Mouse (Mus musculus) erythroid progenitor cell, adult 5-6 weeks (primary cell): Measurements from ENCODE around the gene Pgm5. TPM values are rescaled to one million over a fixed set of nuclear protein-coding genes. Genes with fewer than 3 reads are reported as not detected.
A peak's percentile ranks its signal among the peaks of the same experiment; 100 is the strongest.

ENCODE experiments used
- ATAC-seq: replicated peaks from 2 replicates; pipeline ENCODE4 v1.8.0; 2016; ENCODE audit warnings: moderate number of reproducible peaks, mild to moderate bottlenecking, moderate TSS enrichment, inconsistent platforms; ENCODE audit not compliant: poor library complexity, low FRiP score, severe bottlenecking
- total RNA-seq, 2 experiments: library from RNA; stranded (forward) in 1 of 2; stranded (reverse) in 1 of 2; fragments of 150-400 nt in 1 of 2; fragments of 186-747, 209-891 nt in 1 of 2; gene quantifications; 2 replicates each; pipeline versions ENCODE4 v1.2.3 to v1.2.4; 2015 to 2017; ENCODE audit warnings: low replicate concordance in 2 of 2

Pgm5 gene
- total RNA-seq (2015; ENCODE audit: low replicate concordance) (not detected in 2 replicates), total RNA-seq (2017; ENCODE audit: low replicate concordance) (not detected in 2 replicates)

- no peak for ATAC-seq
These were observed at the start of gene Pgm5 for GRCm38 (mm10) chr19:24861612-24862451. Pgm5 (minus strand) TSS chr19:24861855.

GRCm38 (mm10) chr19:24908385-24909155 is 46.9 kb upstream of the Pgm5 start:
- no peak for ATAC-seq

- no peak for ATAC-seq
These were observed 46.0 kb upstream of the Pgm5 start for GRCm38 (mm10) chr19:24907655-24908054.

DNA sequence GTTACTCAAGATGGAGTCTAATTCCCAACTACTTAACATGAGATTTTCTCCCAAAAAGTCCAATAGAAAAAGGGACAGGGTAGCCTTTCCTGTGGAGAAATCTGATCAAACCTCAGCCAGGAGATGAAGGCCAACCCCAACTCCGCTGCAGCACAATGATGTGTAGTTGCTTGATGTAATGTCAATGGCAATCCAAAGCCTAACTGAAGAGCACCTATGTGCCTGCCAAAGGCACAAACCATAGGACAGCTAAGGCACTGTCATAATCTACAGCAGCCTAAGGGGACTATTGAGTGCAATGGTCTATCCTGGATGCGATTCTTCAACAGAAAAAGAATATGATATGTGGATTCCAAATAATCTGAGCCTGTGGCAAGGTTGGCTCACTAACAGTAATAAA is 41.2 kb upstream of the Pgm5 start:
- ATAC-seq: no peak

DNA sequence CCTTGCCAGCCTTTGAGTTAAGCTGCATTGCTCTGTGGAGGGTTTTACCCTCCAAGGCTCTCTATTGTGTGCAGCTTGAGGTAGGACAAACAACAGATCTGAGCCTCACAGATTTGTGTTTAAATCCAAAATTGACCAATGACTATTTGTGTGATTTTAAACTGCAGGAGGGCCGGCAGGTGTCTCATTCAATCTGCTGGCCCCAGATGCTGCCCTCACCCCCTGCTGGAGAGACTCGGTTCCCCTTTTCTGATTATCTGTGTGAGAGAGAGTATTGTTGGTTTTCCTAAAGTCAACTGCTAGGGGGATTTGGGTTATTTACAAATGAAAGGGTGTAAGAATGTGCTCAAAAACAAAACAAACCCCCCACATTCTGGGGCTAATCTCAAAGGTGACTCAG is 40.6 kb upstream of the Pgm5 start:
- no peak for ATAC-seq

DNA sequence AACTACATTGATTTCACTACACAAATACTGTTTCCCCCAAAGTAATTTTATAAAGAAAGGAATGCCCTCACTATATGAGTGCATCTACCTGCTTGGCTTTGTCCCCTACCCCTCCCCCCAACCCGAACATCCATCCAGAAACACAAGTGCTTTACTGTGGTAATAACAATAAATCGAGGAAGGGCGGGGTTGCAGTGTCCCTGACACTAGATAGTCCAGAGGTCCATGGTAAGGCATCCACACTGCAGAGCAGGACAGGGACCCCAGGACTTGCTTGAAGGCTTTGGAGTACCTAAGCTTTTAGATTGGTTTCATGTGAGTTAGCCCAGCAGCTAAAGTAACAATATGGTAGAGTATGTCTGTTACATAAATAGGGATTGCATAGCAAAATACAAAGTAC is 40.0 kb upstream of the Pgm5 start:
- no peak for ATAC-seq

GRCm38 (mm10) chr19:24900581-24901220 is 39.0 kb upstream of the Pgm5 start, which contains the start of gene Foxd4:
Foxd4 (minus strand) TSS chr19:24901197.
- no peak for ATAC-seq

DNA sequence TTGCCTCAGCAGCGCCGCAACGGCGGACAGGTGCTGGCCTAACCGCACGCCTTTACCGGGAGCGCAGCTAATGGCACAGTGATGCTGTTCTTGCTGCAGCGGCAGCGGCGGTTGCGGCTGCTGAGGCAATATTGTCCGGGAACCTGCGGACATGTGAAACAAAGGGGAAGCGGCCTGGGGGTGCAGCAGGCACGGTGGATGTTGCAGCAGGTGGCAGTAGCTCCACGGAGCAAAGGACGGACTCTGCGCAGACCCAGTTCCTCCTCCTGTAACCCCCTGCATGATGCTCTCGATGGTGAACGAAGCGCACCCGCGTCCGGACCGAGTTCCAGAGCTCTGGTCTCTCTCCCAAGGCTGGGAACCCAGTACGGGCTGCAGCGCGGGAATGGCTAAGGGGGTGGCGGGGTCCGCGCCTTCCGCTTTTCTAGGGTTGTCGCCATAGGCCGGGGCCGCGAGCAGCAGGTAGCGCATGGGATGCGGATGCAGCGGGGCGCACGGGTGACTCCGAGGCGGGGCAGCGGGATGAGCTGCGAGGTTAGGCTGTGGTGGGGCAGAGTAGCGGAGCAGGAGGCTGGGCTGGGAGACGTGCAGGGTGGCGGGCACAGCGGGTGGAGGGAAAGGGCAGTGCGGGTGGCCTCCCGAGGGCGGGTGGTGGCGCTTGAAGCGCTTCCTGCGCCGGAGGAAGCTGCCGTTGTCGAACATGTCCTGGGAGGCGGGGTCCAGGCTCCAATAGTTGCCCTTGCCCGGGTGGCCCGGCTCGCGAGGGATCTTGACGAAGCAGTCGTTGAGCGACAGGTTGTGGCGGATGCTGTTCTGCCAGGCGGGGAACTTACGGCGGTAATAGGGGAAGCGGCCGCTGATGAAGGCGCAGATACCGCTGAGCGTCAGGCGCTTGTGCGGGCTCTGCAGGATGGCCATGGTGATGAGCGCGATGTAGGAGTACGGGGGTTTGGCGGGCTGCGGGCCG is 38.2 kb upstream of the Pgm5 start:
- no peak for ATAC-seq

- no peak for ATAC-seq
These were observed 37.3 kb upstream of the Pgm5 start for GRCm38 (mm10) chr19:24898737-24899577.

DNA sequence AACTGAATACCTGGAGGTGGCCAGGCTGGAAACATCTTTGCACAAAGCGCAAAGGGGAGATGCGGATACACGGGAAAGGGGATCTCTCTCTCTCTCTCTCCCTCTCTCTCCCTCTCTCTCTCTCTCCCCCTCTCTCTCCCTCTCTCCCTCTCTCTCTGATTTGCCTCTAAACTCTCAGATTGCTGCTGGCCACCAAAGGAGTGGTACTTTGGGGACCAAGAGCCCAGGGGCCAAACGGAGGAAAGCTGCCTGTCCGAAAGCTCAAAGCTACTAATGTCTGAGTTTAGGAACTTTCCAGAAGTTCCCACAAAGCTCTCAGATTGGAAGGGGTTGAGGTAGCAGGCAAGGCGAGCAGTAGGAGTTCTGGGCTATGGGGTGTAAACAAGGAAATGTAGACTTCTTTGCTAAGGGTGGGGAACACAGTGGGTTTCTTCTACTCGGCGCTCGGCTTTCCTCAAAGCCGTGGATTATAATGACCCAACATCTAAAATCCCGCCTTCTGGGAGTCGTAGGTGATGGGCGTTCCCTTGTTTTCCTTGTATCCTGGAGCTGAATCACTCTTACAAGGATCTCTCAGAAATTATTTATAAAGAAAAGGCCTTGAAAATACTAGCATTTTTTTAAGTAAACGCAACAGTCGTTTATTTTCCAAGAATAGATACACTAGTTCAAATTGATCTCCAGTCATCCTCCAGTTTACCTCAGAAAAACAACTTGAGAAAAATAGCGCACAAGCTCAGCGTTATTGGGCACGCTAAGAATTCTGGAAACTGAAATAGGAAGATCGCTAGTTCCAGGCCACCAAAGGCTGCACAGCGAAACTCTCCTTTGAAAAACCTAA is 36.5 kb upstream of the Pgm5 start:
- no peak for ATAC-seq

DNA sequence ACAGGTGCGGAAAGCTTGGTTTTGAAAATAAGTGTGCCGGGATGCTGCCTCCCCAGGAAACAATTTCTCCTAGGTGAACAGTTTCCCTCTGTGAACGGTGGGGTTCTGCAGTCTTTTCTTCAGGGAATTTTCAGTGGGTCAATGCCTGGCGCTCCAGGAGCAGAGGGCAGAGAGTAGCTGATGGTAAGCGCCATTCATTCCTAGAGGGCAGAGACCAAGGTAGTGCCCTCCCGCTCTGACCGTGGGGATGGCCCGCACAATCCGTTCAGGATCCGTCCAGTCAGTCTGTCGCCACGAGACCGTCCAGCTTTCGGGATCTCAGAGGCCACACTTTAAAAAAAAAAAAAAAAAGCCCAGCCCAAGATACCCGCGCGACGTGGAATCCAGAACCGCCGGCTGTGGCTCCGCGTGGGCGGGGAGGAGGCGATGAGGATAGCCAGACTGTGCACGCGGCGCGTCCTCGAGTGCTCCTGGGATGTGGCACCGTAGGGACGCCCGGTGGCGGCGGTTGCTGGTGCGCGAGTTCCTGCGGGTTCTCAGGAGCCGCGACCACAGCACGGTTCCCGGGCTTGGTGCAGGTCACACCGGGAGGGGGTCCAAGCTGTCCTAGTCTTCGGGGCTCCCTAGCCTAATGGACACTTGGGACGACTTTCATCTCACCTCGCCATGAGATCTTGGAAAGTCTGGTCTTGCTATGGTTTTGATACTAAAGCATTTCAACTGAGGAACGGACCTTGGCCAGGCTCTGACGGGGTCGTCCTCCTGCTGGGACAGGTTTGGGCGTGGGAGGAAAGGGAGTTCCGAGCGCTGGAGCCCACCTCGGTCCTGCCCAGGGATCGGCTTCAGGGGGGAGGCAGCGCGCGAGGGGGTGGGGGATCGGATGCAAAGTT is 35.6 kb upstream of the Pgm5 start:
- no peak for ATAC-seq

GRCm38 (mm10) chr19:24896536-24896935 is 34.9 kb upstream of the Pgm5 start:
- ATAC-seq: no peak

DNA sequence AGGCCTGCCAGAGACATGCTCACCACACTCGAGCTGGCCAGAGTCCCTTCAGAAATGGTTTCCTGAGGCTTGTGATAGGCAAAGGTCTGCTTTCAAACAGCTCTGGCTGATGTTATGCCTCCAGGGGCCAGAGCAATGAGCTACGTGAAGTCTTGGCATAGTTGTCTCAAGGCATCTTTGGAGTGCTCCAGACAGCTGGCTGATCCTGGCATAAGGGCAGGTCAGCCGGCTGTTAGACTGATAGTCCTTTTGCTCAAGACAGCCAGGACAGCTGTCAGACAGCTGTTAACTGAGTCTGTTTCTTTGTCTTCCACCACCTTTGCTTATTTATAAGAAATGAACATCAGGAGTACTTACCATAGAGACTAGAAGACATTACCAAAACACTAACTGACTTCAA is 25.2 kb upstream of the Pgm5 start:
- ATAC-seq: no peak

DNA sequence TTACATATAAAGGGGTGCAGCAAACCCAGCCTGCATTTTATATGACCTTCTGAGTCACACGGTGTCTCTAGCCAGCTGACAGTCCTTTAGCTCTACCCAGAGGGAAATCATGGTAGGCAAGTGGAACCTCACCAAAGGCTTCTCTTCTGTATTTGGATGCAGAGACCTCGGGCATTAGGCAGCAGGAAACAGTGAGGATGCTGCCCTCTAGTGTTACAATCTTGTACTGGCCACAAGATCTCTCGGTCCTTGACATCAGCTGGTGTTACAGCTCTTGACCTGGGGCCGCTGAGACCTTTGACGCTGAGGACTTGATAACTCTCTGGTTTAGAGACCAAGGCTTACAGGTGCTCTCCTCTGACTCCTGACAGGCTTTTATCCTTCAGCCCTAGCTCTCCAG is 23.8 kb upstream of the Pgm5 start:
- peak; percentile 49; the same call in 1 of the 2 replicates for ATAC-seq

- no peak for ATAC-seq
These were observed 19.6 kb upstream of the Pgm5 start for GRCm38 (mm10) chr19:24881237-24881636.

GRCm38 (mm10) chr19:24875129-24875870 is 13.6 kb upstream of the Pgm5 start, which contains the start of gene Gm10053:
Gm10053 (plus strand) TSS chr19:24875686.
- ATAC-seq: peak; percentile 97
